Mouse (Mus musculus) heart, embryonic 11.5 days (tissue): Measurements from ENCODE around the gene Swi5. TPM values are rescaled to one million over a fixed set of nuclear protein-coding genes. Genes with fewer than 3 reads are reported as not detected.

ENCODE experiments used
- ATAC-seq: fragments of 200-750 bp; cut with Nextera tagmentation; replicated peaks from 2 replicates; pipeline ENCODE4 v1.8.0; 2017; ENCODE audit warnings: moderate library complexity; ENCODE audit not compliant: insufficient number of reproducible peaks, low FRiP score, low TSS enrichment
- H3K27ac ChIP-seq: fragments of 300-500 bp; sonication (generic); 2 replicates; pipeline ENCODE4 v1.5.1; 2014; ENCODE audit warnings: mild to moderate bottlenecking, low read depth, low read length
- H3K27me3 ChIP-seq: fragments of 300-500 bp; sonication (generic); 2 replicates; pipeline ENCODE4 v1.6.1; 2014; ENCODE audit warnings: mild to moderate bottlenecking, low read length, mixed read lengths; ENCODE audit not compliant: control insufficient read depth, insufficient read depth
- H3K36me3 ChIP-seq: fragments of 300-500 bp; sonication (generic); 2 replicates; pipeline ENCODE4 v1.6.1; 2014; ENCODE audit warnings: mild to moderate bottlenecking, low read length, moderate library complexity, mixed read lengths; ENCODE audit not compliant: control insufficient read depth, insufficient read depth
- H3K4me1 ChIP-seq: fragments of 300-500 bp; sonication (generic); 2 replicates; pipeline ENCODE4 v1.6.1; 2014; ENCODE audit warnings: low read length; ENCODE audit not compliant: control insufficient read depth, insufficient read depth
- H3K4me2 ChIP-seq: fragments of 300-500 bp; sonication (generic); 2 replicates; pipeline ENCODE4 v1.6.1; 2014; ENCODE audit warnings: mild to moderate bottlenecking, moderate library complexity
- H3K4me3 ChIP-seq: fragments of 300-500 bp; sonication (generic); 2 replicates; pipeline ENCODE4 v1.5.1; 2014; ENCODE audit warnings: low read depth, low read length
- H3K9ac ChIP-seq: fragments of 300-500 bp; sonication (generic); 2 replicates; pipeline ENCODE4 v1.6.1; 2014; ENCODE audit warnings: mild to moderate bottlenecking, low read depth, low read length, moderate library complexity
- H3K9me3 ChIP-seq: fragments of 300-500 bp; sonication (generic); replicated peaks from 2 replicates; pipeline ENCODE4 v1.6.1; 2016; ENCODE audit warnings: low read length; ENCODE audit not compliant: control insufficient read depth
- WGBS: fragments of 180-500 bp; shearing (Covaris S2); extraction: QIAGEN DNeasy Blood & Tissue Kit; methylation state at CpG from one replicate; pipeline ENCODE4 v1.1.7; 2014; ENCODE audit not compliant: insufficient replicate concordance; 5-methylcytosine and 5-hydroxymethylcytosine counted together
- polyA plus RNA-seq: library from polyadenylated mRNA; unstranded; fragments of >200 nt; fragmentation: Nextera tagmentation; extraction: Ambion mirVana; gene quantifications from 2 replicates; pipeline ENCODE4 v1.2.1, GENCODE M21; 2014

The Swi5 gene
- polyA plus RNA-seq, 1 experiment from 2014 or later, result 125 TPM

- H3K4me2 ChIP-seq, result peak overlapping the region; percentile 39
These were observed 27.9 kb upstream of the Swi5 start for GRCm38 (mm10) chr2:32315751-32316150.

GRCm38 (mm10) chr2:32314831-32315230, 27.0 kb upstream of the Swi5 start:
- Histone ChIP-seq H3K4me2 (no peak overlapping the region), H3K9me3 (no peaks in the 10 kb centered on the region), H3K27ac (peak overlapping the region; percentile 89), H3K36me3 (no peaks in the 10 kb centered on the region), H3K4me1 (peaks cover 49% of the 10 kb centered on the region), H3K9ac (no peak overlapping the region), H3K4me3 (no peak overlapping the region), H3K27me3 (peaks cover 12% of the 10 kb centered on the region)
- WGBS, result 89% methylated on average over 14 of the region's 14 CpGs
- ATAC-seq, result no peak

More at GRCm38 (mm10) chr2:32315751-32316150, 27.9 kb upstream of the Swi5 start:
- Histone ChIP-seq H3K4me3 (no peak overlapping the region), H3K36me3 (no peaks in the 10 kb centered on the region), H3K4me1 (peaks cover 52% of the 10 kb centered on the region), H3K9me3 (no peaks in the 10 kb centered on the region), H3K27me3 (peaks cover 8% of the 10 kb centered on the region), H3K27ac (peak overlapping the region; percentile 89), H3K9ac (0 out of 2 replicates have a peak overlapping the region, but pooled peaks have one; percentile 28)
- 13% methylated on average over 8 of the region's 8 CpGs for whole genome bisulfite sequencing
- ATAC-seq, result no peak

GRCm38 (mm10) chr2:32312318-32312964, 24.6 kb upstream of the Swi5 start:
- Histone ChIP-seq H3K9ac (peak overlapping the region; percentile 69), H3K27me3 (peaks cover 12% of the 10 kb centered on the region), H3K9me3 (no peaks in the 10 kb centered on the region), H3K4me2 (peak overlapping the region; percentile 98), H3K36me3 (peaks cover 7% of the 10 kb centered on the region; the same call in 1 of the 2 replicates), H3K4me1 (peaks cover 29% of the 10 kb centered on the region), H3K4me3 (peak overlapping the region; percentile 63), H3K27ac (no peak overlapping the region)
- peak; percentile 78 for ATAC-seq
- 2% methylated on average over 42 of the region's 56 CpGs for WGBS

GRCm38 (mm10) chr2:32311443-32312317, 23.8 kb upstream of the Swi5 start:
- Histone ChIP-seq H3K4me2 (peak overlapping the region; percentile 98), H3K27me3 (peaks cover 10% of the 10 kb centered on the region), H3K9ac (peak overlapping the region; percentile 69), H3K4me1 (peaks cover 22% of the 10 kb centered on the region), H3K36me3 (peaks cover 12% of the 10 kb centered on the region), H3K9me3 (no peaks in the 10 kb centered on the region), H3K4me3 (peak overlapping the region; percentile 63), H3K27ac (0 out of 2 replicates have a peak overlapping the region, but pooled peaks have one; percentile 16)
- ATAC-seq, result no peak
- 8% methylated on average over 40 of the region's 42 CpGs for WGBS

GRCm38 (mm10) chr2:32310096-32310845, 22.4 kb upstream of the Swi5 start:
- Histone ChIP-seq H3K27ac (no peak overlapping the region), H3K4me2 (no peak overlapping the region), H3K9ac (no peak overlapping the region), H3K9me3 (no peaks in the 10 kb centered on the region), H3K4me3 (no peak overlapping the region), H3K36me3 (peaks cover 24% of the 10 kb centered on the region), H3K27me3 (peaks cover 10% of the 10 kb centered on the region), H3K4me1 (peaks cover 10% of the 10 kb centered on the region)
- 89% methylated on average over 18 of the region's 18 CpGs for WGBS
- ATAC-seq, result no peak

GRCm38 (mm10) chr2:32308870-32309568, 21.1 kb upstream of the Swi5 start:
- H3K4me1 ChIP-seq, result peaks cover 10% of the 10 kb centered on the region
- H3K4me3 ChIP-seq, result no peak overlapping the region
- H3K27me3 ChIP-seq, result peaks cover 10% of the 10 kb centered on the region
- ATAC-seq, result no peak
- no peak overlapping the region for H3K4me2 ChIP-seq
- H3K36me3 ChIP-seq, result peaks cover 27% of the 10 kb centered on the region
- H3K9me3 ChIP-seq, result no peaks in the 10 kb centered on the region
- no peak overlapping the region for H3K9ac ChIP-seq
- no peak overlapping the region for H3K27ac ChIP-seq
- WGBS, result 89% methylated on average over 16 of the region's 16 CpGs

- Histone ChIP-seq H3K4me2 (no peak overlapping the region), H3K9me3 (no peaks in the 10 kb centered on the region), H3K4me3 (no peak overlapping the region), H3K36me3 (peaks cover 35% of the 10 kb centered on the region), H3K27me3 (peaks cover 10% of the 10 kb centered on the region), H3K9ac (no peak overlapping the region), H3K4me1 (peaks cover 10% of the 10 kb centered on the region), H3K27ac (no peak overlapping the region)
- 53% methylated on average over 8 of the region's 8 CpGs for WGBS
- no peak for ATAC-seq
These were observed 20.3 kb upstream of the Swi5 start for GRCm38 (mm10) chr2:32307941-32308760.
